Mouse (Mus musculus) small intestine, adult 2 months (tissue): ENCODE data around the gene C130050O18Rik. TPM values are rescaled to one million over a fixed set of nuclear protein-coding genes. Genes with fewer than 3 reads are reported as not detected.

ENCODE experiments used
- H3K27ac ChIP-seq: fragments of 200-500 bp; 2 replicates; pipeline ENCODE4 v1.5.1; 2012; ENCODE audit warnings: low read depth, low read length, control low read depth, inconsistent platforms; ENCODE audit not compliant: insufficient read depth
- H3K27me3 ChIP-seq: fragments of 200-500 bp; 2 replicates; pipeline ENCODE4 v1.6.1; 2012; ENCODE audit warnings: mild to moderate bottlenecking, moderate library complexity, low read length, inconsistent platforms; ENCODE audit not compliant: control insufficient read depth, insufficient read depth
- H3K36me3 ChIP-seq: fragments of 200-500 bp; 2 replicates; pipeline ENCODE4 v1.6.1; 2012; ENCODE audit warnings: mild to moderate bottlenecking, low read length, control low read depth, inconsistent platforms; ENCODE audit not compliant: control insufficient read depth, insufficient read depth
- H3K4me1 ChIP-seq: fragments of 200-500 bp; 2 replicates; pipeline ENCODE4 v1.6.1; 2012; ENCODE audit warnings: low read length, inconsistent platforms, mixed read lengths; ENCODE audit not compliant: control insufficient read depth, insufficient read depth, insufficient read length
- H3K4me3 ChIP-seq: fragments of 200-500 bp; 2 replicates; pipeline ENCODE4 v1.5.1; 2012; ENCODE audit warnings: low read depth, mild to moderate bottlenecking, control low read depth, inconsistent platforms, low read length, moderate library complexity
- CTCF ChIP-seq: fragments of 200-500 bp; IDR thresholded peaks from 2 replicates; pipeline ENCODE4 v1.5.1; 2012; ENCODE audit warnings: low read depth, mild to moderate bottlenecking, control low read depth, inconsistent platforms, low read length, moderate library complexity, mixed read lengths; ENCODE audit not compliant: insufficient replicate concordance, insufficient read length; ENCODE audit errors: extremely low read depth
- POLR2A ChIP-seq: fragments of 200-500 bp; IDR thresholded peaks from 2 replicates; pipeline ENCODE4 v1.6.1; 2012; ENCODE audit warnings: low read depth, mild to moderate bottlenecking, control low read depth, inconsistent platforms, low read length, moderate library complexity
- WGBS: fragments of 180-500 bp; shearing (Covaris S2); methylation state at CpG from one replicate; pipeline ENCODE4 v1.1.7; 2018; 5-methylcytosine and 5-hydroxymethylcytosine counted together
- polyA plus RNA-seq: library from polyadenylated mRNA; depleted of rRNA; stranded (reverse); fragments of >200 nt; gene quantifications from 2 replicates; pipeline ENCODE4 v1.2.3, GENCODE M21; 2012

The C130050O18Rik gene
- polyA plus RNA-seq, 1 experiment: 3.5 TPM

- TF ChIP-seq CTCF (no peak), POLR2A (no peak)
- Histone ChIP-seq H3K4me1 (peaks cover 8% of the 10 kb centered on the region), H3K36me3 (no peaks in the 10 kb centered on the region), H3K27ac (no peak overlapping the region), H3K27me3 (no peaks in the 10 kb centered on the region), H3K4me3 (no peak overlapping the region)
- 92% methylated on average over 37 of the region's 37 CpGs for WGBS
Observed at GRCm38 (mm10) chr5:139392219-139393196, 12.6 kb upstream of the C130050O18Rik start.

GRCm38 (mm10) chr5:139393197-139393588, 11.9 kb upstream of the C130050O18Rik start:
- Histone ChIP-seq H3K27ac (no peak overlapping the region), H3K4me1 (peaks cover 9% of the 10 kb centered on the region), H3K4me3 (no peak overlapping the region), H3K27me3 (no peaks in the 10 kb centered on the region), H3K36me3 (no peaks in the 10 kb centered on the region)
- TF ChIP-seq POLR2A (no peak), CTCF (no peak)
- WGBS: 94% methylated on average over 16 of the region's 16 CpGs

- Histone ChIP-seq H3K36me3 (no peaks in the 10 kb centered on the region), H3K27me3 (no peaks in the 10 kb centered on the region), H3K4me3 (no peak overlapping the region), H3K27ac (no peak overlapping the region), H3K4me1 (peaks cover 12% of the 10 kb centered on the region)
- TF ChIP-seq POLR2A (no peak), CTCF (no peak)
- 91% methylated on average over 7 of the region's 7 CpGs for WGBS
Observed at GRCm38 (mm10) chr5:139394399-139394798, 10.7 kb upstream of the C130050O18Rik start.

GRCm38 (mm10) chr5:139395528-139395927, 9.6 kb upstream of the C130050O18Rik start:
- H3K36me3 ChIP-seq: no peaks in the 10 kb centered on the region
- 90% methylated on average over 4 of the region's 4 CpGs for WGBS
- no peaks in the 10 kb centered on the region for H3K27me3 ChIP-seq
- peaks cover 6% of the 10 kb centered on the region; the same call in 1 of the 2 replicates for H3K4me1 ChIP-seq
- TF ChIP-seq CTCF: no peak
- TF ChIP-seq POLR2A: no peak
- no peak overlapping the region for H3K27ac ChIP-seq
- H3K4me3 ChIP-seq: no peak overlapping the region

- WGBS: 88% methylated on average over 4 of the region's 4 CpGs
- Histone ChIP-seq H3K4me1 (peaks cover 6% of the 10 kb centered on the region; the same call in 1 of the 2 replicates), H3K27ac (no peak overlapping the region), H3K4me3 (no peak overlapping the region), H3K36me3 (no peaks in the 10 kb centered on the region), H3K27me3 (no peaks in the 10 kb centered on the region)
- TF ChIP-seq POLR2A: no peak
- TF ChIP-seq CTCF: no peak
Observed at GRCm38 (mm10) chr5:139397359-139397916, 7.6 kb upstream of the C130050O18Rik start.

GRCm38 (mm10) chr5:139397959-139398753, 6.9 kb upstream of the C130050O18Rik start:
- Histone ChIP-seq H3K4me3 (no peak overlapping the region), H3K27me3 (no peaks in the 10 kb centered on the region), H3K27ac (no peak overlapping the region), H3K36me3 (no peaks in the 10 kb centered on the region), H3K4me1 (peaks cover 6% of the 10 kb centered on the region; the same call in 1 of the 2 replicates)
- TF ChIP-seq CTCF (peak; percentile 85; the same call in 1 of the 2 replicates), POLR2A (no peak)
- WGBS: 35% methylated on average over 5 of the region's 5 CpGs

- Histone ChIP-seq H3K4me1 (peaks cover 6% of the 10 kb centered on the region; the same call in 1 of the 2 replicates), H3K27ac (no peak overlapping the region), H3K36me3 (no peaks in the 10 kb centered on the region), H3K27me3 (no peaks in the 10 kb centered on the region), H3K4me3 (no peak overlapping the region)
- WGBS: 47% methylated on average over 5 of the region's 5 CpGs
- TF ChIP-seq CTCF (no peak), POLR2A (no peak)
Observed at GRCm38 (mm10) chr5:139398786-139399185, 6.3 kb upstream of the C130050O18Rik start.
